Mouse (Mus musculus): ENCODE results near the gene Nprl3.

GRCm38 (mm10) chr11:32235646-32236045 is 31.9 kb downstream of the Nprl3 start:
- TF ChIP-seq CTCF (conservative IDR thresholded peaks at IDR 0.05; ENCODE audit: insufficient read depth, insufficient read length, low read depth, low read length) (no peak), POLR2A (IDR thresholded peaks at IDR 0.05; ENCODE audit: low read depth, low read length) (no peak)

Data from kidney, adult 2 months (tissue).